Mouse (Mus musculus): ENCODE results near the gene Iqgap2. TPM values are rescaled to one million over a fixed set of nuclear protein-coding genes. Genes with fewer than 3 reads are reported as not detected.

Iqgap2 gene
- polyA plus RNA-seq, 1 experiment = 0.06 TPM

- no peaks in the 10 kb centered on the region for H3K79me3 ChIP-seq (ENCODE audit: low read depth)
- no peaks in the 10 kb centered on the region for H3K36me3 ChIP-seq (ENCODE audit: control insufficient read depth, insufficient read depth)
- no peak for TF ChIP-seq CTCF (IDR thresholded peaks at IDR 0.05; ENCODE audit: control insufficient read depth, insufficient read depth, insufficient read length)
- no peak for TF ChIP-seq USF1 (IDR thresholded peaks at IDR 0.05; ENCODE audit: low read depth)
- TF ChIP-seq CEBPB (IDR thresholded peaks at IDR 0.05; ENCODE audit: low read depth) = no peak
- TF ChIP-seq MAX (IDR thresholded peaks at IDR 0.05) = no peak
- no peak for TF ChIP-seq MYOG (IDR thresholded peaks at IDR 0.05; ENCODE audit: control insufficient read depth, extremely low read depth, insufficient read length)
- no peak for TF ChIP-seq MYOD1 (IDR thresholded peaks at IDR 0.05; ENCODE audit: control insufficient read depth, insufficient read length, low read depth)
- TF ChIP-seq FOSL1 (IDR thresholded peaks at IDR 0.05; ENCODE audit: insufficient read depth, low read length, poor library complexity, severe bottlenecking) = no peak
Observed at GRCm38 (mm10) chr13:95788631-95789376, 102.9 kb downstream of the Iqgap2 start.

GRCm38 (mm10) chr13:95782969-95783332, 108.8 kb downstream of the Iqgap2 start:
- no peaks in the 10 kb centered on the region for H3K36me3 ChIP-seq (ENCODE audit: control insufficient read depth, insufficient read depth)
- no peak overlapping the region for H3K4me3 ChIP-seq (ENCODE audit: insufficient read depth, poor library complexity, severe bottlenecking)
- TF ChIP-seq CTCF (IDR thresholded peaks at IDR 0.05; ENCODE audit: control insufficient read depth, insufficient read depth, insufficient read length) (no peak), MAX (IDR thresholded peaks at IDR 0.05) (no peak), MYOD1 (IDR thresholded peaks at IDR 0.05; ENCODE audit: control insufficient read depth, insufficient read length, low read depth) (no peak), FOSL1 (IDR thresholded peaks at IDR 0.05; ENCODE audit: insufficient read depth, low read length, poor library complexity, severe bottlenecking) (no peak), USF1 (IDR thresholded peaks at IDR 0.05; ENCODE audit: low read depth) (no peak), MYOG (IDR thresholded peaks at IDR 0.05; ENCODE audit: control insufficient read depth, extremely low read depth, insufficient read length) (no peak), CEBPB (IDR thresholded peaks at IDR 0.05; ENCODE audit: low read depth) (no peak)
- H3K27me3 ChIP-seq (ENCODE audit: control insufficient read depth, insufficient read depth, insufficient read length) = no peaks in the 10 kb centered on the region
- H3K79me2 ChIP-seq (ENCODE audit: control insufficient read depth, insufficient read depth) = no peaks in the 10 kb centered on the region
- H3ac ChIP-seq (ENCODE audit: control insufficient read depth, insufficient read length, low read depth) = no peak overlapping the region
- no peaks in the 10 kb centered on the region for H3K79me3 ChIP-seq (ENCODE audit: low read depth)

More at GRCm38 (mm10) chr13:95788631-95789376, 102.9 kb downstream of the Iqgap2 start:
- Histone ChIP-seq H3K27me3 (ENCODE audit: control insufficient read depth, insufficient read depth, insufficient read length) (no peaks in the 10 kb centered on the region), H3K4me3 (ENCODE audit: insufficient read depth, poor library complexity, severe bottlenecking) (no peak overlapping the region), H3K79me2 (ENCODE audit: control insufficient read depth, insufficient read depth) (no peaks in the 10 kb centered on the region), H3ac (ENCODE audit: control insufficient read depth, insufficient read length, low read depth) (no peak overlapping the region)

GRCm38 (mm10) chr13:95782311-95782968, 109.3 kb downstream of the Iqgap2 start:
- Histone ChIP-seq H3K27me3 (ENCODE audit: control insufficient read depth, insufficient read depth, insufficient read length) (no peaks in the 10 kb centered on the region), H3K36me3 (ENCODE audit: control insufficient read depth, insufficient read depth) (no peaks in the 10 kb centered on the region), H3K79me2 (ENCODE audit: control insufficient read depth, insufficient read depth) (no peaks in the 10 kb centered on the region), H3K79me3 (ENCODE audit: low read depth) (no peaks in the 10 kb centered on the region), H3ac (ENCODE audit: control insufficient read depth, insufficient read length, low read depth) (no peak overlapping the region), H3K4me3 (ENCODE audit: insufficient read depth, poor library complexity, severe bottlenecking) (no peak overlapping the region)
- TF ChIP-seq MYOG (IDR thresholded peaks at IDR 0.05; ENCODE audit: control insufficient read depth, extremely low read depth, insufficient read length) = no peak

GRCm38 (mm10) chr13:95780038-95780437, 111.7 kb downstream of the Iqgap2 start:
- Histone ChIP-seq H3K79me3 (ENCODE audit: low read depth) (no peaks in the 10 kb centered on the region), H3K79me2 (ENCODE audit: control insufficient read depth, insufficient read depth) (no peaks in the 10 kb centered on the region), H3ac (ENCODE audit: control insufficient read depth, insufficient read length, low read depth) (no peak overlapping the region), H3K4me3 (ENCODE audit: insufficient read depth, poor library complexity, severe bottlenecking) (no peak overlapping the region), H3K27me3 (ENCODE audit: control insufficient read depth, insufficient read depth, insufficient read length) (no peaks in the 10 kb centered on the region), H3K36me3 (ENCODE audit: control insufficient read depth, insufficient read depth) (no peaks in the 10 kb centered on the region)
- TF ChIP-seq USF1 (IDR thresholded peaks at IDR 0.05; ENCODE audit: low read depth) (no peak), MYOG (IDR thresholded peaks at IDR 0.05; ENCODE audit: control insufficient read depth, extremely low read depth, insufficient read length) (no peak), MAX (IDR thresholded peaks at IDR 0.05) (no peak), CEBPB (IDR thresholded peaks at IDR 0.05; ENCODE audit: low read depth) (no peak), MYOD1 (IDR thresholded peaks at IDR 0.05; ENCODE audit: control insufficient read depth, insufficient read length, low read depth) (no peak), CTCF (IDR thresholded peaks at IDR 0.05; ENCODE audit: control insufficient read depth, insufficient read depth, insufficient read length) (no peak), FOSL1 (IDR thresholded peaks at IDR 0.05; ENCODE audit: insufficient read depth, low read length, poor library complexity, severe bottlenecking) (no peak)

GRCm38 (mm10) chr13:95779261-95779660, 112.5 kb downstream of the Iqgap2 start:
- Histone ChIP-seq H3K36me3 (ENCODE audit: control insufficient read depth, insufficient read depth) (no peaks in the 10 kb centered on the region), H3ac (ENCODE audit: control insufficient read depth, insufficient read length, low read depth) (no peak overlapping the region), H3K27me3 (ENCODE audit: control insufficient read depth, insufficient read depth, insufficient read length) (no peaks in the 10 kb centered on the region), H3K79me2 (ENCODE audit: control insufficient read depth, insufficient read depth) (no peaks in the 10 kb centered on the region), H3K79me3 (ENCODE audit: low read depth) (no peaks in the 10 kb centered on the region), H3K4me3 (ENCODE audit: insufficient read depth, poor library complexity, severe bottlenecking) (no peak overlapping the region)
- TF ChIP-seq FOSL1 (IDR thresholded peaks at IDR 0.05; ENCODE audit: insufficient read depth, low read length, poor library complexity, severe bottlenecking) (no peak), USF1 (IDR thresholded peaks at IDR 0.05; ENCODE audit: low read depth) (no peak), MYOG (IDR thresholded peaks at IDR 0.05; ENCODE audit: control insufficient read depth, extremely low read depth, insufficient read length) (no peak), MAX (IDR thresholded peaks at IDR 0.05) (no peak), CEBPB (IDR thresholded peaks at IDR 0.05; ENCODE audit: low read depth) (no peak), CTCF (IDR thresholded peaks at IDR 0.05; ENCODE audit: control insufficient read depth, insufficient read depth, insufficient read length) (no peak), MYOD1 (IDR thresholded peaks at IDR 0.05; ENCODE audit: control insufficient read depth, insufficient read length, low read depth) (no peak)

Data from C2C12 (cell line).